Mouse (Mus musculus) C2C12 (cell line): ENCODE results near the gene Slc2a8.

Experiments
- CEBPB ChIP-seq: IDR thresholded peaks from one replicate; pipeline ENCODE4 v1.6.1; 2011; ENCODE audit warnings: low read depth, mild to moderate bottlenecking, control low read depth, moderate library complexity
- CTCF ChIP-seq: IDR thresholded peaks from one replicate; pipeline ENCODE4 v1.5.1; 2011; ENCODE audit not compliant: control insufficient read depth, insufficient read depth, insufficient read length
- MAX ChIP-seq: IDR thresholded peaks from one replicate; pipeline ENCODE4 v1.6.1; 2011; ENCODE audit warnings: mild to moderate bottlenecking, control low read depth
- MYOD1 ChIP-seq: IDR thresholded peaks from one replicate; pipeline ENCODE4 v1.6.1; 2011; ENCODE audit warnings: low read depth; ENCODE audit not compliant: control insufficient read depth, insufficient read length
- MYOG ChIP-seq: IDR thresholded peaks from one replicate; pipeline ENCODE4 v1.6.1; 2011; ENCODE audit not compliant: control insufficient read depth, insufficient read length; ENCODE audit errors: extremely low read depth
- USF1 ChIP-seq: IDR thresholded peaks from one replicate; pipeline ENCODE4 v1.6.1; 2011; ENCODE audit warnings: low read depth, mild to moderate bottlenecking, control low read depth, moderate library complexity

- TF ChIP-seq CTCF (no peak), USF1 (no peak), MYOG (no peak), MYOD1 (no peak), MAX (no peak), CEBPB (no peak)
Measured at GRCm38 (mm10) chr2:32954581-32954980, 27.3 kb downstream of the Slc2a8 start.
